Mouse (Mus musculus) small intestine, adult 2 months (tissue): Measurements from ENCODE around the gene Smad5.

Experiments used
- CTCF ChIP-seq: fragments of 200-500 bp; IDR thresholded peaks from 2 replicates; pipeline ENCODE4 v1.5.1; 2012; ENCODE audit warnings: low read depth, mild to moderate bottlenecking, control low read depth, inconsistent platforms, low read length, moderate library complexity, mixed read lengths; ENCODE audit not compliant: insufficient replicate concordance, insufficient read length; ENCODE audit errors: extremely low read depth
- POLR2A ChIP-seq: fragments of 200-500 bp; IDR thresholded peaks from 2 replicates; pipeline ENCODE4 v1.6.1; 2012; ENCODE audit warnings: low read depth, mild to moderate bottlenecking, control low read depth, inconsistent platforms, low read length, moderate library complexity

DNA sequence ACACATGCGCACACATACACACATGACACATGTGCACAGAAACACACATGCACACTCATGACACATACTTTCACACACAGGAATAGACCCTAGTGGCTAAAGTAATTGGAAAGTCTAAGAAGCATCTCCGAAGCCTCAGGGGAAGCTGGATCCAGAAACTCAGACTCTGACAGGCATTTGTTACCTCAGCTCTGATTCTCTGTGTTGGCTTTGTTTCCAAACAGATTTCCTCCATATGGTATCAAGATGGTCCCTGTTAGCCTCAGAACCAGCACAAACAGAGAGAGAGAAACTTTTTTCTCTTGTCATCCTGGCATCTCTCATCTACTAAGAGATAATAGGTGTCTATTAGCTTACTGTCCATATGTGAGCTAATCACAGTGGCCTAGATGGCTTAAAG, 5.6 kb upstream of the Smad5 start:
- no peak for TF ChIP-seq CTCF
- TF ChIP-seq POLR2A: no peak
